Mouse (Mus musculus): Measurements from ENCODE around the gene Zfp536. TPM values are rescaled to one million over a fixed set of nuclear protein-coding genes. Genes with fewer than 3 reads are reported as not detected.

The Zfp536 gene
- total RNA-seq, 2 experiments from 2014 or later: 3.9 to 4.8 TPM

DNA sequence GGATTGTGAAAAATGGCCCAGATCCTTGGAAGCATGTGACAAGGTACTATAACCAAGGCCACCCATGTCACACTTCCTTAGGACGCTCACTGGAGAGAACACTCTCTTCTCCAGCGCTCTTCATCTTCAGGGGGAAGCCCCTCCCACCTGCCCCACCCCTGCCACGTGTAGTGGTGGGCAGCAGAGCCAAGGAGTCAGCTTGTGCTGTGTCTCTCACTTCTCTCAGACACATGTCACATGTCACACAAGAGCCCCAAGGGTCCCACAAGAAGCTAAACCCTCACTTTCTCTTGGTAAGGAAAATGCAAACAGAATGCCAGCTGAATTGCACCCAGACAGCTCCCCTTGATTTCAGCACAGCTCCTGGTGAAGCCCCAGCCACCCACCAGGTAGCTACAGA is 213.6 kb downstream of the Zfp536 start:
- DNase-seq (ENCODE audit: low spot score in 2 of 2): no peak

DNA sequence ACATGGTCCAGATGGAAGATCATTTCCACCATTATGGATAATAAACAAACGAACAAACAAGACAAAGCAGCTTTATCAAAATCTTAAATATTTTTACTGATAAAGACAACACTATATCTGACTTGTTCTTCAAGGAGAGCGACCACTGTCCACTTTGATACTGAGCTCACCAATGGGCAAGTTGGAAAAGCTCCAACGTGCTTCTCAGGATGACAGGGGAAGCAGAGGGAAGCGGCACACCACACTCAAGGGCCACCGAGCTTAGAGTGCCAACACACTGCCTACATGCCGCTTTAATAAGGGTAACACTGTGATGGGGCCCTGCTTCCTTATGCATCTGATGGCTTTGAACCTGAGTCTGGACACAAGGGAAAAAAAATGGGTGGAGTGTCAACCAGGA is 214.1 kb downstream of the Zfp536 start:
- DNase-seq (ENCODE audit: low spot score in 2 of 2): no peak

DNA sequence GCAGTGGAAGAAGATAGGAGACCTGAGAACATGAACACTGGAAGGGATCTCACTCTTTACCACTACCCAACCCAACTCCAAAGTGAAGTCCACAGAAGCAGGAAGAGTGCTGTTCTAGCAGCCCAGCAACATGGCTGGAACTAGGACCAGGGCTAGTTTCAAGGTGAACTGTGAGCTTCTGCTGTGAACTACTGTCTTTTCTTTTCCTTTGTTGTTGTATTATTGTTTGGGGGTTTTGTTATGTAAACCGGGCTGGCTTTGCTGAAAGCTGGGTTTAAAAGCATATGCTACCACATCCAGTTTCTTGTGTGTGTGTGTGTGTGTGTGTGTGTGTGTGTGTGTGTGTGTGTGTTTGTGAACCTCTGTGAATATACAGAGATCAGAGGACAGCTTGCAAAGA is 216.6 kb downstream of the Zfp536 start:
- no peak for DNase-seq (ENCODE audit: low spot score in 2 of 2)

DNA sequence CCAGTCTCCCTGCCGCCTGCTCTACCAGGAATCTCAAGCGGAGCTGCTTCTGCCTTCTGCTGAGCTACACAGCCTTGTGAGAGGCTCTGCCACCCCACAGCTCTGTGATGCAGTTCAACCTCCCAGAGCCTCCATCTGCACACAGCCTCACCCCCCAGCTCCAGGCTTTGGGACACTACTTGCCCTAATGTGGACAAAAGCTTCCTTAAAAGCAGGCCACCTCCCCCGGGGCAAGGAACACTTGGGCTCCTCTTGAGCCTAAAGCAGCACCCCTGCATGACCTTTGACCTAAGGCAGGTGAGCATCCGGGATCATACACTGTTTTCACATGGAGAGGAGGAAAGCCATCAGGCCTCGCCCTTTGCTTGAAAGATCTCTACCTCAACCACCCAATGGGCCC is 219.0 kb downstream of the Zfp536 start:
- DNase-seq (ENCODE audit: low spot score in 2 of 2): no peak

DNA sequence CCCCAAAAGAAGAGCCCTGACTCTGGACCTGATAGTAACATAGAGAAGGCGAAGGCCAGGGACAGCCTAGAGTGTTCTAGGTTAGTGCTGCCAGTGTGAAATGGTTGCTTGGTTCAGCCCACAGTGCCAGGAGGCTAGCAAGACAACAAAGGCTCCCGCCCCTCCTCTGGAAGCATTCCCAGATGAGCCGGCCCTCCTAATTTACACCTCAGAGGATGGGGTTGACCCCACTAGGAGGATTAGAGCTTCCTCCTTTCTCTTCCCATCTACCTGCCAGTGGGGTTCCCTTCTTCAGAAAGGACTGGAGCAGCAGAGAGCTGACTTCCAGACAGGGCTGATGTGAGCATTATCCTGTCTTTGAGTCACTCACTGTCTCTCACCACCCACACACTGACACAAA is 219.8 kb downstream of the Zfp536 start:
- DNase-seq (ENCODE audit: low spot score in 2 of 2): no peak

DNA sequence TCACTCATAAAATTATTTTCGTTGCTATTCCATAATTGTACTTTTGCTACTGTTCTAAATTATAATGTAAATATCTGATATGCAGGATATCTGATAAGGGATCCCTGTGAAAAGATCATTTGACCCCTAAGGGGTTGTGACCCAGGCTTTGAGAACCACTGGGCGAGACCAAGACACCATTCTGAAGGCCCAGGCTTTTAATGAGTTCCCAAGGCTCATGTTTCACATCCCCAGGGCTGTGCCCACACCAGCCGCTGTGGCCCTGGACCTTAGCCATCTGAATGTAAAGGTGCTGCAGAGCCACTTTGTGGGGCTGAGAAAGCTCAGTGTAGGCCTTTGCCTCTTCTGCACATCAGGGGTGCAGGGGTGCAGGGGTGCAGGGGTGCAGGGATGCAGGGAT is 221.1 kb downstream of the Zfp536 start:
- DNase-seq (ENCODE audit: low spot score in 2 of 2): no peak

DNA sequence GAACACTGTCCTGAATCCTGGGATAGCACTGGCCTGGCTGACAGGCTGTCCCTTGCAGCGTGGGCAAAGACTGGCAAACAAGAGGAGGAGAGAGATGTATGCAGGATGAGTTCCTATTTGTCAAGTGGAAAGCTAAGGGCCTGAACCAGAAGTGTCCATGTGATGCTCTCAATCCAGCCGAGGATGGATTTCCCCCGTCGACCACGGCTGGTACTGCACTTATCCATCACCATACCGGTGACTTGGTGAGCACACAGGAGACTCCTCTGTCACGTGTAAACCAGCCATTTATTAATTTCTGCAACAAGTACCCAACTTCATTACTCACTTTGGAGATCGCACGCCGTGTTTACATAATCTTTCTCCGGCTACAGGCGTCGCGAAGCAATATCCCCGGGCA is 224.6 kb downstream of the Zfp536 start:
- no peak for DNase-seq (ENCODE audit: low spot score in 2 of 2)

DNA sequence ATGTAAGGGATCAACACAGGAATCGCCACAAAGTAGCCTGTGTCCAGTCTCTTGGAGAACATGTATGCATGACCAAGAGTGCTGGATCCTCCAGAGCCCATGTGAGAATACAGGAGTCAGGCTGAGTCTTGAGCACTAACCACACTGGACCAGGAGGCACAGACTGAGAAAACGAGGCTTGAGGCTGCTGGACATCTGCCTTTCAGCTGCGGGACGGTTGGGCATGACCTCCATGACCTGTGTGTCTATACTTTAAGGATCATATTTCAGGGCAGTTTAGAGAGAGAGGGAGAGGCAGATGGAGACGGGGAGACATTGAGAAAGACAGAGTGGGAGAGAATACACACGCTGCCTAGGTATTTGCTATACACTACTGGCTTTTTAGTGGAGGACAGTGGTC is 229.4 kb downstream of the Zfp536 start:
- no peak for DNase-seq (ENCODE audit: low spot score in 2 of 2)

DNA sequence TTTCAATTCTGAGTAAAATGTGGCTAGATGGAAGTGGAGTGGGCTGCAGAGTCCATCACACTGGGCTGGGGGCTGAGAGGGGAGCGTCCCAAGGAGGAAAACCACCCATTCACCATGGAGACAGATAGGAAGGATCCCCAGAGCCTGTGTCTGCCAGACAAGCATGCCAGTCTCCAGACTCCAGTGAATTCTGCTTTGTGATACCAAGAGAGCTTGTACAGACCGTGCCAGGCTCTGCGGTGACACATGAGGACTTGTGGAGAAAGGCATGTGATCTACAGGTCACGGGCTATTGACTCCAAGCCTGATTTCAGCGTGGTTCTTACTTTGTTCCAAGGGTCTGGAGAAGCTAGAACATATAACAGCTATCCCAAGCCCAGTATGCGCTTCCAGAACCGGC is 230.5 kb downstream of the Zfp536 start:
- DNase-seq (ENCODE audit: low spot score in 2 of 2): no peak

DNA sequence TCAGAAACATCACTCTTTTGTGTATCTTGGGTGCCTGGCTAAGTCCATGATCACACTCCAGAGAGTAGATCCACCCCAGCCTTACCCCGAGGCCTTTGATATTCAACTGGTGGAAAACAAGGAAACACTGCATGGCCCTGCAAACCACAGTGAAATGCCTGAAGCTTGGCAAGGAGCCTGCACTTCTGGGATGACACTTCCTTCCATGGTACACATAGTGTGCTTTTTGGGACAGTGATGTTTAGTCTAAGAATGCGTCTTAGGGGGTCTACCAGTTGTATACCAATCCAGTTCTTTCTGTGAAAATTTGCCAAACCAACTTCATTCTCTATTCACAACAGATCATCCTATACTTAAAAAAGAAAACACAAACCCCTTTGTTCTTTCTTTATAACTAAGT is 242.3 kb downstream of the Zfp536 start:
- no peak for DNase-seq (ENCODE audit: low spot score in 2 of 2)

DNA sequence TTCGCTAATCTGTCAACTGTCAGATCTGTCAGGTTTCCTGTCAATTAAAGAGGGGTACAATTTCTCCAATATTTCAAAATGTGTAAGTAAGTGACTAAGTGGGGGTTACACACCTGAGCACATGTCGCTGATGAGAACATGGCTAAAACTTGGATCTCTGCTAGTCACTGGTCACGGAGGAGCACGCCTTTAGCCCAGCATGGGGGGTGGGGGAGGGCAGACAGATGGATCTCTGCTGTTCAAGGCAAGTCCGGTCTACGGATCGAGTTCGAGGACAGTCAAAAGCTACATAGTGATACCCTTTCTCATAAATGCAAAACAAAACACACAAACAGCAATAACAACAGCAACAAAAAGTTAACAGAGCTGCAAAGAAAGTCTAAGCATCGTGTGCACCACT is 245.1 kb downstream of the Zfp536 start:
- DNase-seq (ENCODE audit: low spot score in 2 of 2): no peak

DNA sequence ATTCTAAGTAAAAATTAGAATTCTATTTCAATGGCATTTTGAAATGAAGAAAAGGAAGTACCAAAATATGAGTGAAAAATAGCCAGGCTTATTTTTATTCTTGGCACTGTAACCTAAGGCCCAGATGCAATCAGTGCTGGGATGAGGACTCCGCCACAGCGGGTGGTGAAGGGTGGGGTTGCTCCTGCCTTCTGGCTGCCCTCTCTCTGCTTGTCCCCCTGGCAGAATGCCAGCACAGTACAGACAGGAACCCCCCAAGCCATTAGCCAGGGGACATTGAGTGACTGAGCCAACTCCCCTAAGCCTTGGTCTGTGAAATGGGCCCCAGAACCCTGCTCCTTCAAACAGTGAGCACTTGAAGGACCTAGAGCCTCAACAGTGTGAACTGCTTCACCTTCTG is 245.6 kb downstream of the Zfp536 start:
- no peak for DNase-seq (ENCODE audit: low spot score in 2 of 2)

DNA sequence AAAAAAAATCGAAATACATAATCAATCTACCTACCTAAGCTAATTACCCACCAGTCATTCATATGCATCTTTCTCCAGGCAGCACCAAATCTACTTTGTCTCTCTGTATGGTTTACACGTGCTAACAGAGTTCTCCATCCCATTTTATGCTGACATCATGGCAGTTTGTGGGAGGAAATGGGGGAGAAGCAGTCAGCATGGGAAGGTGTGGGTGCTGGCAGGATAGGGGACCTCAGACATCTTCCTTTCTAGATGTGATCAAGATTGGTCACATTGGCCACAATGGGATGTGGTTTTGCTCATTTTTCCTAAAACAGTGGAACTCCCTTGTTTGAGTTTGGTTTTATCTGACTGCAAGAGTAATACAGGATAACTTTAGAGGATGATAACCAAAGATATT is 252.0 kb downstream of the Zfp536 start:
- no peak for DNase-seq (ENCODE audit: low spot score in 2 of 2)

DNA sequence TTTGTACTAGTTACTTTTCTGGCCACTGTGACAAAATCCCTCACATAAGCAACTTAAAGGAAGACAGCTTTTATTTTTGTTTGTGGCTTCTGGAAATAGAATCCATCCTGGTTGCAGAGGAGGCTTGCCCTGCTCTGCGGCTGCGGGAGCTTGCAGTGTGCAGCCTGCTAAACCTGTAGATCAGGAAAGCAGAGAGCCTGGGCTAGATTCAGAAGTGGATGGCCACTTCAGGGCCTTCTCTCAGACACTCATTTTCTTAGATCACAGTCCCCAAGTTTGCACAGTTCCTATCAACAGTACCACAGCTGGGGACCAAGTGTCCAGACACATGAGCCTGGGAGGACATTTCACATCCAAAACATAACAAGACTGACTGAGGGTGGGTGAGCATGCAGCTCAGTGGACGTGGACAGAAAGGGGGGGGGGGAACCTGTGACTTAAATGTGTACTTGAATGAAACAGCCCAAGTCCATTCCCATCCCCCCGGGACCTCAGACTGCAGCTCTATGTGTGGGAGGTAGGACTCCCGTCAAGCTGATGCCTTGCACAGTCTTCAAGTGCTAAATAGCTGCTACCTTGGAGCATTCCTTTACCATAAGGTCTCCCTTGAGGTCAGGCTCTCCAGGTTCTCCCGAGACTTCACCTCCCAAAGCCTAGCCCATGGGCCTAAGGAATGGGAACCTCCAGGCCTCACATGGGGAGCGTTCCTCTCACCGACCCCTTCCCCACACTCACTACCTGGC is 262.3 kb downstream of the Zfp536 start:
- DNase-seq (ENCODE audit: low spot score in 2 of 2): no peak

DNA sequence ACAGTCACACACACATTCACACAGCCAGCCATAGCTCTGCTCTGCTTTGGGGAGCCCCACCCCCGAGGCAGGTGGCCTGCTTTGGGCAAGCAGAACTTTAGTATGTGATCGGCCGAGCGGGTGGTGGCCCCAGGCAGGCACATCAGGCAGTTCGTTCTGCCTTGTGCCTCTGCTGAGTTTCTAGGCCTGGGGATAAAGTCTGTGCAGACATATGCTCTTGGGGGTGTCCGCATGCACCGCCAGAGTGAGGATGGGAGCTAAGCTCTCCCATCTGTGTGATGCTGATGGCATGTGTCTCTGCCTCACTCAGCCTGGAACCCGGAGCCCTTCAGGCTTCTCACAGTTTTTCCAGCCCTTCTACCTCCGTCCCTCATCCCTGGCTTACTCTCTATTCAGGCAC is 263.7 kb downstream of the Zfp536 start:
- DNase-seq (ENCODE audit: low spot score in 2 of 2): peak in 1 of 2 experiments; percentile 11

DNA sequence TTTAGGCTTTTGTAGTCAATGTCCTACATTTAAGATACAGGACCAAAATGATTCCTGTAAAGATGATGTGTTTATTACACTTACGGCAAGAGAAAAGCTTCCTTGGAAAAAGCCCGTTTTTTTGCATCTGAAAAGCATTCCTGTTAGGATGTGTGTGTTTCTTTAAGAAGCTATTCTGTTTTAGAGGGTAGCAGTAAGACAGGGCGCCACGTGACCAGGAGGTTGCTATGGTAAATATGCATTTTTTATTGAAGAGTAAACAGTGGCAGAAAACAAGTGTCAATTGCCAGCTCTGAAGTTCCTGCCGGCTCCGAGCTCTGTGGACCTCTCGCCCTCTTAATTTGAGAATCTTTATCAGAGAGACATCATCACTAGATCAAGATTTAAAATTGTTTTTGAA is 267.9 kb downstream of the Zfp536 start:
- DNase-seq (ENCODE audit: low spot score in 2 of 2): peak in 1 of 2 experiments; percentile 6

DNA sequence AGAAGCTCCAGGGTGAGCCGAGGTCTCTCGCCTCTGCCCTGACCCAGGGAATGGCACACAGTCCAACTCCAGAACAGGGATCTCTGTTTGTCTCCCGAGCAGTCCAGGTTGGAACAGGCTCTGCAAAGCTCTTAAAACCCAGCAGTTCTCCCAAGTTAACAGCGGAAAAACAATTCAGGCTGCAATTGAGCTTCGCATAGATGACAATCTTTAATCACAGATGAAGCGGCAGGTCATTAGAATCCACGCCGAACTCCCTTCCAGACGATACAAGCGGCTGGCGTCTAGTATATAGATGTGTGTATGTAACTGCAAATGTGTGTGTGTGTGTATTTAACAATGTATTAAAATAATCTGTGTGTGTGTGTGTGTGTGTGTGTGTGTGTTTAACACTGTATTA is 268.3 kb downstream of the Zfp536 start:
- DNase-seq (ENCODE audit: low spot score in 2 of 2): peak in 1 of 2 experiments; percentile 9

DNA sequence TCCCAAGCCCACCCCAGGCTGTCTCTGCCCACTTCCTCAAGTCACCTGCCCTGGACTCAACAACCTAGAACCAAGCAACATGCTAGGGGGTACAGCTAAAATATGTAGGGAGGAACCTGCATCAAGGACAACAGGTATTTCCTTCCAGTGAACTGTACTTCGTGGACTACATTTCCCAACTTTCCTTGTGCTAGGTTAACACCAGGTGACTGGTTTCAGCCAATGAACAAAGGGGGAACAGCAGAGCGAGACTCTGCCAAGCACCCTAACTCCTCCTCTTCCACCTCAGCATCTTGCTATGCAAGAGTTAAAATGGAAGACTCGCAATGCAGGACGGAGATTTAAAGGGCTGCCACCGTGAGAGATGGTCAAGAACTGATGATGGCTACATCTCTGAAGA is 274.6 kb downstream of the Zfp536 start:
- no peak for DNase-seq (ENCODE audit: low spot score in 2 of 2)

DNA sequence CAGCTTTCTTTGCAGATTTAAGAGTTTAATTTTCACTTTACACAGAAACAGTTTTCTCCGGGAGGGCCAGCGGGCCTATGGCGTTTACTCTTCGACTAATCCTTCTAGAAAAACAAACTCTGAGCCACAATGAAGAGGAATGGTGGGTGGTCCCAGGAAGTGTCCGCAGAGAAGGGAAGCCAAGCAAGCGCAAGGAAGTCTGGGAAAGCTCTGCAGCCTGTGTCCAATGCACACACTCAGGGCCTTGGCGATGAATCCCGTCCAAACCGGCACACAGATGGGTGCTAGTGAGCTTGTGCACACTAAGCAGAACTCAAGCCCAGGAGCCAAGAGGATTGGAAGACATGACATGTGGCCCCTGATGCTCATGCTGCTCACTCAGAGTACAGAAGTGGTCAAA is 276.9 kb downstream of the Zfp536 start:
- peak in 1 of 2 experiments; percentile 5 for DNase-seq (ENCODE audit: low spot score in 2 of 2)

DNA sequence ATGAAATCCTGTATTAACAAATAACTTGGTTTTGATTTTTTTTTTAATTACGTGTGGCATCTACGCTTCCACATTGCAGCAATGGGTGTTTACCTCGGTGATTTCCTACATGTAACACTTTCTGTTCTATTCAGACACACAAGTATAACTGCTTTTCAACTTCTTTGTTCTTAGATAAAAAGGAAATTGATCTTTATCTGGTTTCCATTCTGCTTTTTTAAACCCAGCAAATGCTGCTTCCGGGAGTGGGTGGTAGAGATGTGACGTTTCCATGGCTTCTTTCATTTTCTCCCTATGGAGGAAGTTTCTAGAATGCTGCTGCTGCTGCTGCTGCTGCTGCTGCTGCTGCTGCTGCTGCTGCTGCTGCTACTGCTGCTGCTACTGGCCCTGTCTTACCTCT is 283.1 kb downstream of the Zfp536 start:
- no peak for DNase-seq (ENCODE audit: low spot score in 2 of 2)

DNA sequence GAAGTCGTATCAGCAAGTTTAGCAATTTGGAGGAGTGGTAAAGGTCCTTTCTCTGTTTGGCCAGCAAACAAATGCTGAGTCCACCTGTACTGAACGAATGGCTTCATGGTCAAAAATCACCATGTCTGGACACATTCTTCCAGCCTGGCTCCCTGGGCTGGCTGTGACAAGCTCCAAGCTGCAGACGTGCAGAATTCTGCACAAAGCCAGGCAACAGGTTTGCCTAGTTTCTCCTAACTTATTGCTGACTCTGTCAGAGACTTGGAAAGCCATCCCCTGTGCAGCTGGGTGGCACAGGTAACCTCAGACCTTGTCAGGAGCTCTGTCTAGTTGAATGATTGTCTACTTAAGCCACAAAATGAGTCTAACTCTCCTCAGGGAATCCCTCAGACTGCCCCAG is 288.5 kb downstream of the Zfp536 start:
- no peak for DNase-seq (ENCODE audit: low spot score in 2 of 2)

DNA sequence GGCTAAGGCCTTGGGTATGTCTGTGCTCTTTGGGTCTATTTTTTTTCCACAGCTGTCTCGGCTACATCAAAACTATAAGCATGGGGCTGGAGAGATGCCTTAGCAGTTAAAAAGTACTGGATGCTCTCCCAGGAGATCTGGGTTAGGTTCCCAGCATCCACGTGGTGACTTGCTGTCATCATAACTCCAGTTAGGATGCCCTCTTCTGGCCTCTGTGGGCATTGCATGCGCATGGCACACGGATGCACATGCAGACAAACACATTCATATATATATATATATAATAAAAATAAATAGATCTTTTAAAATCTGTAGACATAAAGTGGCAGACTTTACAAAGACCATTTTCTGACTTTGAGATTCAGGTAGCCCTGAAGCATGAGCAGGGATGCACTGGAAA is 290.9 kb downstream of the Zfp536 start:
- DNase-seq (ENCODE audit: low spot score in 2 of 2): no peak

DNA sequence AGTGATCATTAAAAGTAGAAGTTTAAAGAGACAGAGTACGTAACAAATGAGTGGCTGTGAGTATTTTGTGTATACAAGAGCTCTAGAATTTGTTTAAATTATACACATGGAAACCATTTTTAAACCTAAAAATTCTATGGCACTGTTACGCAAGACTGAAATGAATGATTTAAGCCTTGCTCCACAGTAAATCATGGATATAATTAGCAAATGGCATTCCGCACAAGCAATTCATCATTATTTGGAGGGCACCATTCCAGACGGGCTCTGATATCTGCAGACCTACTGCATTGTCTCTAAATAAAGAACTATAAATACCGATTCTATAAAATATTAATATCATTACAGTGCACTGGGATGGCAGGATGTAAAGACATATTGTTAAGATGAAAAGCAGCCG is 292.3 kb downstream of the Zfp536 start:
- no peak for DNase-seq (ENCODE audit: low spot score in 2 of 2)

DNA sequence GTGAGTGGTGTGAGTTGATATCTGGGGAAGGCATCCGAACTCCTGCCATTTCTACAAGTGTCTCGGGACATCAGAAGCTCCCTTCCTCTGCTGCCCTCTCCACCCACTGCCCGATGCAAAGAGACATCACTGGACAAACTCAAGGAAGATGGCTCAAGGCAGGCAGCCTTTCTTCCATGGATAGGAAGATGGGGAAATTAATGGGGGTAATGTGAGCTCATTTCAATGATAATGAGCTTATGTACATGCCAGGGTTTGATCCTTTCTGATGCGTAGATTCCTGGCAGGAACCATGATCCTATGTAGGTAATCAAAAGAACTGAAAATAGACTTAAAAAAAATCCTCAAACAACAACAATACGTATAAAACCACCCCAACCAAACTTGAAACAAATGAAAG is 296.1 kb downstream of the Zfp536 start:
- no peak for DNase-seq (ENCODE audit: low spot score in 2 of 2)

Measured in adrenal gland, adult 18-20 months (tissue).